Mouse (Mus musculus): ENCODE measurements around the gene Wfs1. TPM values are rescaled to one million over a fixed set of nuclear protein-coding genes. Genes with fewer than 3 reads are reported as not detected.
A peak's percentile ranks its signal among the peaks of the same experiment; 100 is the strongest.

Wfs1 gene
- polyA plus RNA-seq, 1 experiment: 20.0 TPM

DNA sequence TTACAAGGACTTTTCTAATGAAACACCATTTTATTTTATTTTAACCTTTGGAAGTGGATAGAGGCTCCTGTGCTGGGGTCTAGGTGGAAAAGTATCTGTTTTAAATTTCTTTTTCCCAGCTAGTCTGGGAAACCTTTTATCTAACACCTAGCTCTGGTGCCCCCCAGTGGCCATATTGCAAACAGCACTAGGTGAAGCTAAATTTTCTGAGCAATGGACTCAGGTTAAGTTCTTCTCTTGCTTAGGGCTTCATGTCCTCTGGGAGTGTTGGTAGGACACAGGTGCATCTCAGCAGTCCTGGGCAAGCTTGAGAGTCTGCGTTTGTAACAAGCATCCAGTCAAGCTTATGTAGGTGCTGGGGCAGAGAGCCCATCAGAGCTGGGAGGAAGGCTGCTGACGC, 13.0 kb upstream of the Wfs1 start:
- no peaks in the 10 kb centered on the region for H3K36me3 ChIP-seq (ENCODE audit: control insufficient read depth, insufficient read depth, low read length)
- TF ChIP-seq POLR2A (IDR thresholded peaks at IDR 0.05; ENCODE audit: low read depth, low read length): no peak
- peak; percentile 36 for TF ChIP-seq CTCF (conservative IDR thresholded peaks at IDR 0.05; ENCODE audit: insufficient read depth, insufficient read length, low read depth, low read length)
- no peaks in the 10 kb centered on the region for H3K4me1 ChIP-seq (ENCODE audit: control insufficient read depth, insufficient read depth, low read length)
- DNase-seq: peak; percentile 67
- H3K27me3 ChIP-seq (replicated peaks; ENCODE audit: control insufficient read depth, insufficient read depth, low read length): no peaks in the 10 kb centered on the region
- no peak overlapping the region for H3K4me3 ChIP-seq (ENCODE audit: insufficient read depth, low read depth, low read length)
- 60% methylated on average over 2 of the region's 2 CpGs for WGBS
- H3K27ac ChIP-seq (ENCODE audit: insufficient read depth, low read depth, low read length): no peak overlapping the region

DNA sequence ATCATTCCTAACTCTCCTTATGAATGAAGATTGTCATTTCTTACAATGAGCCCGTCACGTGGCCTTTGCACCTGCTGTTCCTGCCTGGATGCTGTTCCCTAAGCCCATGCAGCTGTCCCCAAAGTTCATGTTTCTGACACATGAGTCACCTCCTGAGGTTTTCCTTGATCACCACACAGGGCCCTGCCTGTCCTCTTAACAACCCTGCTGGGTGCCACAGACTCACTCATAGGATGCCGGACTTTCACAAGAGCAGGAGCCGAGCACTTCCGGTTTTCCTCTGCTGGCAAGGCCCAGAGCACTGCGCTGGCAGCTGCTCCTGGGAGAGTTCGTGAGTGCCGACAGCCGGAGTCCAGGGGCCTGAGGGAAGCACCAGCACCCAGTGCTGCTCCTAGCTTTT, 12.0 kb upstream of the Wfs1 start:
- Histone ChIP-seq H3K4me1 (ENCODE audit: control insufficient read depth, insufficient read depth, low read length) (no peaks in the 10 kb centered on the region), H3K36me3 (ENCODE audit: control insufficient read depth, insufficient read depth, low read length) (no peaks in the 10 kb centered on the region), H3K27me3 (replicated peaks; ENCODE audit: control insufficient read depth, insufficient read depth, low read length) (no peaks in the 10 kb centered on the region), H3K27ac (ENCODE audit: insufficient read depth, low read depth, low read length) (no peak overlapping the region), H3K4me3 (ENCODE audit: insufficient read depth, low read depth, low read length) (no peak overlapping the region)
- TF ChIP-seq CTCF (conservative IDR thresholded peaks at IDR 0.05; ENCODE audit: insufficient read depth, insufficient read length, low read depth, low read length) (no peak), POLR2A (IDR thresholded peaks at IDR 0.05; ENCODE audit: low read depth, low read length) (no peak)
- WGBS: 86% methylated on average over 9 of the region's 9 CpGs
- DNase-seq: no peak

DNA sequence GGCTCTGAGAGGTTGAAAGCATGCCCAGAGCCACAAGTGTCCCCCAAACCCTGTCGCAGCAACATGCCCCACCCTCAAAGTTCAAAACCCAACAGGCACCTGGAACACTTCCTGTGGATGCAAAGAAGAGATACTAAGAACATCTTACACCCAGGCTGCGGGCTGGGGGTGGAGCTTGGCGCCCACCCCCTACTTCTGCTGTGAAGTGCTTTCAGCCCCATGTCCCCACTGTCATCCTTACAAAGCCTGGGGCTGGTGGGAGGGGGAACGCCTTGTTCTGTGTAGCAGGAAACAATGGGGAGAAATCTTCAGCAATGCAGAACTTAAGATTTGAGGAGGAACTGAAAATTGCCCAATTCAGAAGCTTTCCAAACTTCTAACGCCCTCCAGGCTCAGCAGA, 9.0 kb upstream of the Wfs1 start:
- Histone ChIP-seq H3K27me3 (replicated peaks; ENCODE audit: control insufficient read depth, insufficient read depth, low read length) (no peaks in the 10 kb centered on the region), H3K36me3 (ENCODE audit: control insufficient read depth, insufficient read depth, low read length) (no peaks in the 10 kb centered on the region), H3K4me1 (ENCODE audit: control insufficient read depth, insufficient read depth, low read length) (no peaks in the 10 kb centered on the region), H3K27ac (ENCODE audit: insufficient read depth, low read depth, low read length) (no peak overlapping the region), H3K4me3 (ENCODE audit: insufficient read depth, low read depth, low read length) (no peak overlapping the region)
- WGBS: 56% methylated on average over 5 of the region's 5 CpGs
- TF ChIP-seq CTCF (conservative IDR thresholded peaks at IDR 0.05; ENCODE audit: insufficient read depth, insufficient read length, low read depth, low read length): no peak
- TF ChIP-seq POLR2A (IDR thresholded peaks at IDR 0.05; ENCODE audit: low read depth, low read length): no peak
- DNase-seq: no peak

DNA sequence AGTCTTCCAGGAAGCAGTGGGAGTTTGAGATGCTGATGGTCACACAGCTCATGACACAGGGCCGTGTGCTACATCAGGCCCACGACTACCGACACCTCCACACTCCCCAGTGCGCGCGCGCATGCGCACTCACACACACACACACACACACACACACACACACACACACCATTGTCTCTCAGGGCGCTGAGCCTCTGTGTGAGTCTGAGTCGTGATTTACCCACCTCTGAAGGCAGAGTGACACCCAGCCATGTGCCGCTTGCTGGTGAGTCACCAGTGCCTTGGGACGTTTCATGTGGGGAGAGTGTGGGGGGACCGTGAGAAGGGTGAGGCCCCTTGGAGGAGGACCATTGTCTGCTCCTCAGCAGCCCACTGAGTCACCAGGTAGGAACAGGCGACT, 7.4 kb upstream of the Wfs1 start:
- 80% methylated on average over 14 of the region's 14 CpGs for WGBS
- no peaks in the 10 kb centered on the region for H3K36me3 ChIP-seq (ENCODE audit: control insufficient read depth, insufficient read depth, low read length)
- no peak overlapping the region for H3K27ac ChIP-seq (ENCODE audit: insufficient read depth, low read depth, low read length)

DNA sequence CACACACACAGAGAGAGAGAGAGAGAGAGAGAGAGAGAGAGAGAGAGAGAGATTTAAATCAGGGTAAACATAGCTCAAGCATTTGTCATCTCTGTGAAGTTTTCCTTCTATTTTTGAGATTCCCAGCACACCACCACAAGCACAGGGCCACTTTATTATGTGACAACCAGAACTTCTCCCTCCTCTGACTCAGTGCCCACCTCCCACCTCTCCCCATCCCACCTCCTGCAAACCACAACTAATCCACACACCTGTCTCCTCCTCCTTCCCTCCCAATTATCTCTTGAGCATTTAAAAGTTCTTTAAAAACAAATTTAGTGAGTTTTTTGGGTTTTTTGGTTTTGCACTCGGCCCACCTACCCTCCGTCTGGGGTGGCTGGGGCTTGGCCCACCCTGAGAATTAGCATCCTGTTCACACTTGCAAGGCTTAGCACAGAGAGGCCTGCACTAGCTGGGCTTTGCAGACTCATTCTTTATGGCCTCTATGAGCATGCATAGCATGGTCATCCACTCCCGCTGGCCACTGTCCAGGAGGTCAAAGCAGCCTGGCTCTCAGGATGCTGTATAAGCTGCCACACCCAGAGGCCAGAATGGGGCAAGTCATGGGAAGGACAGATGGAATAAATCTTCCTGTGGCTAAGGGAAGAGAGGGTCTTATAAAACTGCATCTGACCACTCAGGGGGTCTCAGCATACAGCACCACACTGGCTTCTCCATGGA, 1.8 kb upstream of the Wfs1 start:
- WGBS: 89% methylated on average over 3 of the region's 3 CpGs
- TF ChIP-seq POLR2A (IDR thresholded peaks at IDR 0.05; ENCODE audit: low read depth, low read length) (no peak), CTCF (conservative IDR thresholded peaks at IDR 0.05; ENCODE audit: insufficient read depth, insufficient read length, low read depth, low read length) (no peak)
- Histone ChIP-seq H3K27me3 (replicated peaks; ENCODE audit: control insufficient read depth, insufficient read depth, low read length) (no peaks in the 10 kb centered on the region), H3K4me1 (ENCODE audit: control insufficient read depth, insufficient read depth, low read length) (peaks cover 3% of the 10 kb centered on the region; the same call in 1 of the 2 replicates), H3K36me3 (ENCODE audit: control insufficient read depth, insufficient read depth, low read length) (no peaks in the 10 kb centered on the region), H3K4me3 (ENCODE audit: insufficient read depth, low read depth, low read length) (no peak overlapping the region), H3K27ac (ENCODE audit: insufficient read depth, low read depth, low read length) (no peak overlapping the region)
- DNase-seq: peak; percentile 16

More for the DNA sequence above, 7.4 kb upstream of the Wfs1 start:
- Histone ChIP-seq H3K4me1 (ENCODE audit: control insufficient read depth, insufficient read depth, low read length) (no peaks in the 10 kb centered on the region), H3K27me3 (replicated peaks; ENCODE audit: control insufficient read depth, insufficient read depth, low read length) (no peaks in the 10 kb centered on the region), H3K4me3 (ENCODE audit: insufficient read depth, low read depth, low read length) (no peak overlapping the region)
- no peak for TF ChIP-seq CTCF (conservative IDR thresholded peaks at IDR 0.05; ENCODE audit: insufficient read depth, insufficient read length, low read depth, low read length)
- DNase-seq: no peak

DNA sequence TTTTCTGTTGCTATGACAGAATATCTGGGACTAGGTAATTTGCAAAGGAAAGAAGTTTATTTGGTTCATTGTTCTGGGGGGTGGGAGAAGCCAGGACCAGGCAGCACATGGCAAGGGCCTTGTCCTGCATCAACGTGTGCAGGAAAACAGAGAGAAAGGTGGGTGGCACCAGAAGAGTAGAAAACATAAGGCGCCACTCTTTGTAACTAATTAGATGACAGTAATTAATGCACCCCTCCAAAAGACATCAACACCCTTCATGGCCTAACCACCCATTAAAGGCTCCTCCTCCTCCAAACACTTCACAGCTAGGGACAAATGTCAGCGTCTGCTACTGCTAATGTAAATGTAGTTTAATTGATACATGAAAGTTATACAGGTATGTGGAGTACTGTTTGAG, 1.2 kb upstream of the Wfs1 start:
- WGBS: 71% methylated on average over 3 of the region's 3 CpGs

DNA sequence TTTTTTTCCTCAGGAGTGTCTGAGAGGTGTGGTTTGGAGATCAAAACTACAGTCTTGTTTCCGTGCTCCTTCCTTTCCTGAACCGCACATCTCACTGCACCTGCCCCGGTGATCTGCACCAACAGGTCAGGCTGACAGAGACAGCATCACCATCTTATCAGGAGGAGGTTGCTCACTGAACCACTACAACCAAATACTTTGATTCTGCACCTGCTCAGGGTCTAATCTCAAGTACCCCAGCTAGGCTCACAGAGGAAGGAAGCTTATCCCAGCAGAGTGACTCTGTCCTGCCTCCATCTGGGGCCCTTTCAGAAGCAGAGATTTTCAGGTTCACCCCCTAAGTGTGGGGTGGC, 596 bp upstream of the Wfs1 start:
- peaks cover 3% of the 10 kb centered on the region; the same call in 1 of the 2 replicates for H3K4me1 ChIP-seq (ENCODE audit: control insufficient read depth, insufficient read depth, low read length)
- H3K4me3 ChIP-seq (ENCODE audit: insufficient read depth, low read depth, low read length): no peak overlapping the region
- H3K36me3 ChIP-seq (ENCODE audit: control insufficient read depth, insufficient read depth, low read length): no peaks in the 10 kb centered on the region
- no peak overlapping the region for H3K27ac ChIP-seq (ENCODE audit: insufficient read depth, low read depth, low read length)
- WGBS: 4% methylated on average over 3 of the region's 3 CpGs
- no peaks in the 10 kb centered on the region for H3K27me3 ChIP-seq (replicated peaks; ENCODE audit: control insufficient read depth, insufficient read depth, low read length)
- DNase-seq: no peak
- TF ChIP-seq POLR2A (IDR thresholded peaks at IDR 0.05; ENCODE audit: low read depth, low read length) (no peak), CTCF (conservative IDR thresholded peaks at IDR 0.05; ENCODE audit: insufficient read depth, insufficient read length, low read depth, low read length) (no peak)

More for the DNA sequence above, 1.2 kb upstream of the Wfs1 start:
- H3K27ac ChIP-seq (ENCODE audit: insufficient read depth, low read depth, low read length): no peak overlapping the region
- TF ChIP-seq POLR2A (IDR thresholded peaks at IDR 0.05; ENCODE audit: low read depth, low read length) (no peak), CTCF (conservative IDR thresholded peaks at IDR 0.05; ENCODE audit: insufficient read depth, insufficient read length, low read depth, low read length) (no peak)
- H3K4me3 ChIP-seq (ENCODE audit: insufficient read depth, low read depth, low read length): no peak overlapping the region
- no peaks in the 10 kb centered on the region for H3K27me3 ChIP-seq (replicated peaks; ENCODE audit: control insufficient read depth, insufficient read depth, low read length)
- no peak for DNase-seq
- peaks cover 3% of the 10 kb centered on the region; the same call in 1 of the 2 replicates for H3K4me1 ChIP-seq (ENCODE audit: control insufficient read depth, insufficient read depth, low read length)
- no peaks in the 10 kb centered on the region for H3K36me3 ChIP-seq (ENCODE audit: control insufficient read depth, insufficient read depth, low read length)

Data from kidney, adult 2 months (tissue).